Mouse (Mus musculus) inflammation-experienced regulatory T-cells (primary cell): ENCODE data around the gene Filip1. TPM values are rescaled to one million over a fixed set of nuclear protein-coding genes. Genes with fewer than 3 reads are reported as not detected.

Experiments
- polyA plus RNA-seq, 2 experiments: library from polyadenylated mRNA; unstranded; fragments of 100-300 nt; shearing (Covaris generic); gene quantifications; one replicate each; pipeline ENCODE4 v1.2.1; 2017

Gene Filip1
- under 1 TPM; 0.53 to 0.84 TPM for polyA plus RNA-seq

DNA sequence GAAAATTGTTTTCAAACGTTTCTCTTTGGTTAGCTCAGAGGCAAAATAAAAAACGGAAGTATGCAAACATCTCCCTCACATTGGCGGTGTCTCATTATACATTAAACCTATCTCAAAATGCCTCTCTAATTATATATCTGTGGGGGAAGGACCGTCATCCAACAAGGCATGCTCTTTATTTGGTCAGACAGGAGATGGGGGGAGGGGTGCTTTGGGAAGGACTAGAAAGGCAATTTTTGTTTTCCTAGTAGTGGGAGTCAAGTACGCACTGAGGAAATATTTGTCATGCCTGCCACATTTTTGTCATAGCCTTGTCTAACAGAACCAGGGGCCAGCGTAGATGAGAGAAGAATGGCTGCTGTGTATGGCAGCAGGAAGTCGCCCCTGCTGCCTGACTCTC, at the start of gene Filip1:
Filip1 (minus strand) TSS at position 101 of the 400 bp plus-strand sequence.

DNA sequence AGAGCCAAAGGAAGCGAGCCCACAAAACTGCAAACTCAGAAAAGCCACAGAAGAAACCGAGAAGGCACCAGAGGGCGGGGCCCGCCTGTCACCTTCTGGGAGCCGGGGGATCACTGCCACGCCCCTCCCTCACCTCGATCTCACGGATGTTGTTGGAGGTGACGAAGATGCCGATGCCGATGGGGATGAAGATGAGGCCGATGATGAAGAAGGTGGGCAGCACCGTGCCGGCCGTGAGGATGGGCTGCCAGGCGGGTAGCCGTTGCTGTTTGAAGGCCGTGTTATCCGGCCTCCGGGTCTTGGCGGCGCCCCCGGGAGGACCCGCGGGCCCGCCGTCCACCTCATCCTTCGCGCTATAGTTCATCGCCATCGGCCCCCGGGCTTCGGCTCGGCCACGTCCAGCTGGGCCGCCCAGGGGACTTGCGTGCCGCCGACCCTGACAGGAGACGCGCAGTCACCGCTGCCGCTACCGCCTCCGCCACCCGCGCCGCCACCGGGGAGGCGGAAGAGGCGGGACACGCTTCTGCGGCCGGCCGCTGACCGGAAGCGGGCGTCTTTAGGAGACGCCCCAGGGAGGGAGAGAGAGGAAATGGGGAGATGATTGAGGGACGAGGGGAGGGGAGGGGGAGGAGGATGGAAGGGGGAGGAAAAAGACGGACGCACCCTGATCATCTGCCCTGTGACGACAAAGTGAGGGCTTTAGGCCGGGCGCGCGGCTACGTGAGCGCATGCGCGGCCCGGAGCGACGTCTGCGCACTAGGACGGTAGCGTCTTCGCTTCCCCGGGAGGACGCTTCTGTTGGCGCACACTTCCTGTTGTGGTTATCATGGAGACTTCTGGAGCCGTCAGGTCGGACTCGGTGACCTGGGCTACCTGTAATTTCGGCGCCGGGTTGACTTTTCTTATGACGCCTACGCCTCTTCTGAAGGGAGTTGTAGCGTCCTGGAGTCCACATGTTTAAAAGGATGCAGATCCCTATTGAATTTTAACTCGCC, 219.5 kb downstream of the Filip1 start, which contains the start of gene Tmem30a:
Tmem30a (minus strand) TSS at position 667 of the 995 bp plus-strand sequence.

Other genes starting within 250 kb of the Filip1 start
- gene Tmem30a, start 219.3 kb downstream of the Filip1 start, polyA plus RNA-seq: 100 to 1,000 TPM in 1 of 2 experiments, 10 to 100 TPM in 1; 96.7 to 131 TPM
- 100 to 1,000 TPM; 103 to 110 TPM for gene Senp6, start 54.1 kb upstream of the Filip1 start, polyA plus RNA-seq
- 100 to 1,000 TPM in 1 of 2 experiments, 10 to 100 TPM in 1; 20.3 to 107 TPM for gene Myo6, start 152.2 kb upstream of the Filip1 start, polyA plus RNA-seq